Mouse (Mus musculus) cerebellum, postnatal 10 days (tissue): ENCODE measurements around the gene Gpr156.
"Not testable (repeated sequence)": the region's sequence is repeated elsewhere in the genome, so short reads cannot be mapped to it uniquely, and the experiment has no call there.

ENCODE experiments used
- DNase-seq, 2 experiments: peaks; one replicate each; pipeline ENCODE4 v3.0.0; 2021; ENCODE audit warnings: mixed read lengths in 2 of 2

The Gpr156 gene

GRCm38 (mm10) chr16:37962696-37963095 is 46.4 kb downstream of the Gpr156 start:
- DNase-seq, result not testable (repeated sequence)

- peak in 1 of 2 experiments; percentile 26 for DNase-seq
Measured at GRCm38 (mm10) chr16:37963331-37964281, 47.3 kb downstream of the Gpr156 start.

- DNase-seq, result peak in 1 of 2 experiments; percentile 33
Measured at GRCm38 (mm10) chr16:37964380-37965070, 48.2 kb downstream of the Gpr156 start.

GRCm38 (mm10) chr16:37966871-37967270 is 50.6 kb downstream of the Gpr156 start:
- DNase-seq, result no peak

- DNase-seq, result no peak
Measured at GRCm38 (mm10) chr16:37967415-37967814, 51.1 kb downstream of the Gpr156 start.

- no peak for DNase-seq
Measured at GRCm38 (mm10) chr16:37971522-37971921, 55.2 kb downstream of the Gpr156 start.

- DNase-seq, result no peak
Measured at GRCm38 (mm10) chr16:37972357-37972756, 56.1 kb downstream of the Gpr156 start.

GRCm38 (mm10) chr16:37973239-37973638 is 56.9 kb downstream of the Gpr156 start:
- DNase-seq, result not testable (repeated sequence)

- DNase-seq, result peak in 1 of 2 experiments; percentile 41
Measured at GRCm38 (mm10) chr16:37973855-37974519, 57.7 kb downstream of the Gpr156 start.

GRCm38 (mm10) chr16:37974520-37975340 is 58.4 kb downstream of the Gpr156 start:
- DNase-seq, result peak; percentile 57 to 59

GRCm38 (mm10) chr16:37981907-37982306 is 65.6 kb downstream of the Gpr156 start:
- DNase-seq, result no peak

- no peak for DNase-seq
Measured at GRCm38 (mm10) chr16:37988211-37988865, 72.0 kb downstream of the Gpr156 start.

- no peak for DNase-seq
Measured at GRCm38 (mm10) chr16:37989796-37990195, 73.5 kb downstream of the Gpr156 start.

- peak; percentile 54 to 63 for DNase-seq
Measured at GRCm38 (mm10) chr16:37990553-37991344, 74.5 kb downstream of the Gpr156 start.

GRCm38 (mm10) chr16:37992806-37993205 is 76.5 kb downstream of the Gpr156 start:
- DNase-seq, result no peak

- peak; percentile 86 to 89 for DNase-seq
Measured at GRCm38 (mm10) chr16:37994647-37995046, 78.4 kb downstream of the Gpr156 start.

- no peak for DNase-seq
Measured at GRCm38 (mm10) chr16:37997771-37998170, 81.5 kb downstream of the Gpr156 start.

- DNase-seq, result no peak
Measured at GRCm38 (mm10) chr16:37999762-38000161, 83.5 kb downstream of the Gpr156 start.

GRCm38 (mm10) chr16:38000178-38000577 is 83.9 kb downstream of the Gpr156 start:
- DNase-seq, result no peak

GRCm38 (mm10) chr16:38001766-38002165 is 85.5 kb downstream of the Gpr156 start:
- no peak for DNase-seq

GRCm38 (mm10) chr16:38002485-38002884 is 86.2 kb downstream of the Gpr156 start:
- no peak for DNase-seq
